Mouse (Mus musculus) CH12.LX (cell line): Measurements from ENCODE around the gene Chchd2. TPM values are rescaled to one million over a fixed set of nuclear protein-coding genes. Genes with fewer than 3 reads are reported as not detected.

Experiments
- DNase-seq: peaks from one replicate; pipeline ENCODE4 v3.0.0-alpha.2; 2013; ENCODE audit errors: extremely low read depth
- H3K27ac ChIP-seq: 2 replicates; pipeline ENCODE4 v1.5.1; 2012; ENCODE audit warnings: low read depth, mild to moderate bottlenecking, control low read depth, moderate library complexity; ENCODE audit not compliant: insufficient read depth
- H3K27me3 ChIP-seq: replicated peaks from 2 replicates; pipeline ENCODE3; 2012; ENCODE audit warnings: inconsistent platforms
- H3K36me3 ChIP-seq, 2 experiments: replicated peaks in 1 of 2; 2 replicates each; pipeline versions ENCODE3 to v1.6.1; 2012; ENCODE audit warnings: inconsistent platforms in 1 of 2, low read length in 1 of 2, mild to moderate bottlenecking in 1 of 2, mixed read lengths in 1 of 2, moderate library complexity in 1 of 2; ENCODE audit not compliant: control insufficient read depth in 1 of 2, insufficient read depth in 1 of 2
- H3K4me1 ChIP-seq, 2 experiments: 2 replicates each; pipeline ENCODE4 v1.6.1; 2012; ENCODE audit warnings: inconsistent platforms in 1 of 2, moderate library complexity in 1 of 2; ENCODE audit not compliant: insufficient read depth in 2 of 2, control insufficient read depth in 1 of 2
- H3K4me2 ChIP-seq: 2 replicates; pipeline ENCODE4 v1.6.1; 2012; ENCODE audit warnings: low read depth, mild to moderate bottlenecking, control low read depth; ENCODE audit not compliant: poor library complexity, insufficient read depth, severe bottlenecking
- H3K4me3 ChIP-seq, 3 experiments: fragments of 150-350 bp in 1 of 3; sonication (generic) in 1 of 3; replicated peaks in 1 of 3; 2 replicates each; pipeline versions ENCODE3 to v1.5.1; 2011 to 2012; ENCODE audit warnings: low read depth in 2 of 3, low read length in 2 of 3, mild to moderate bottlenecking in 2 of 3, moderate library complexity in 2 of 3, control low read depth in 1 of 3, improper control_type of control experiment in 1 of 3, inconsistent platforms in 1 of 3, mixed read lengths in 1 of 3; ENCODE audit not compliant: poor library complexity in 1 of 3
- H3K79me2 ChIP-seq: replicated peaks from 2 replicates; pipeline ENCODE4 v1.6.1; 2012; ENCODE audit warnings: mild to moderate bottlenecking, moderate library complexity; ENCODE audit not compliant: control insufficient read depth, poor library complexity, insufficient read depth, severe bottlenecking; ENCODE audit errors: extremely low read depth
- H3K9ac ChIP-seq: 2 replicates; pipeline ENCODE4 v1.6.1; 2012; ENCODE audit warnings: low read depth, mild to moderate bottlenecking, control low read depth, moderate library complexity; ENCODE audit not compliant: insufficient read depth
- H3K9me3 ChIP-seq: replicated peaks from 2 replicates; pipeline ENCODE3; 2012; ENCODE audit warnings: low read length, inconsistent platforms, mixed read lengths
- CTCF ChIP-seq, 2 experiments: IDR thresholded peaks in 1 of 2; conservative IDR thresholded peaks in 1 of 2; 2 replicates each; pipeline ENCODE4 v1.5.1; 2011 to 2012; ENCODE audit warnings: low read depth in 2 of 2, low read length in 2 of 2, improper control_type of control experiment in 1 of 2, inconsistent platforms in 1 of 2, mild to moderate bottlenecking in 1 of 2, moderate library complexity in 1 of 2
- ELF1 ChIP-seq: IDR thresholded peaks from 2 replicates; pipeline ENCODE4 v1.6.1; 2014; ENCODE audit warnings: low read depth, mild to moderate bottlenecking, inconsistent platforms, low read length, improper control_type of control experiment
- JUN ChIP-seq: IDR thresholded peaks from 2 replicates; pipeline ENCODE4 v1.6.1; 2011; ENCODE audit warnings: low read depth, mild to moderate bottlenecking, low read length, improper control_type of control experiment, moderate library complexity; ENCODE audit not compliant: insufficient read depth
- KAT2A ChIP-seq: IDR thresholded peaks from 2 replicates; pipeline ENCODE4 v1.6.1; 2012; ENCODE audit warnings: low read length, improper control_type of control experiment, inconsistent platforms; ENCODE audit not compliant: insufficient replicate concordance
- MEF2A ChIP-seq: IDR thresholded peaks from 2 replicates; pipeline ENCODE4 v1.6.1; 2014; ENCODE audit warnings: low read depth, mild to moderate bottlenecking, inconsistent platforms, low read length, improper control_type of control experiment, borderline replicate concordance
- MXI1 ChIP-seq: IDR thresholded peaks from 2 replicates; pipeline ENCODE4 v1.6.1; 2011; ENCODE audit warnings: mild to moderate bottlenecking, low read depth, low read length, improper control_type of control experiment
- RAD21 ChIP-seq: IDR thresholded peaks from 2 replicates; pipeline ENCODE4 v1.6.1; 2011; ENCODE audit warnings: low read depth, mild to moderate bottlenecking, low read length, improper control_type of control experiment, moderate library complexity
- SMC3 ChIP-seq: IDR thresholded peaks from 2 replicates; pipeline ENCODE4 v1.6.1; 2011; ENCODE audit warnings: low read depth, low read length, improper control_type of control experiment
- TBP ChIP-seq: conservative IDR thresholded peaks from 2 replicates; pipeline ENCODE4 v1.6.1; 2011; ENCODE audit warnings: low read depth, low read length, improper control_type of control experiment
- ZC3H11A ChIP-seq: IDR thresholded peaks from 2 replicates; pipeline ENCODE4 v1.6.1; 2012; ENCODE audit warnings: low read depth, mild to moderate bottlenecking, inconsistent platforms, low read length, improper control_type of control experiment
- ZKSCAN1 ChIP-seq: IDR thresholded peaks from 2 replicates; pipeline ENCODE4 v1.6.1; 2012; ENCODE audit warnings: low read depth, inconsistent platforms, low read length, improper control_type of control experiment, borderline replicate concordance
- ZMIZ1 ChIP-seq: IDR thresholded peaks from 2 replicates; pipeline ENCODE4 v1.6.1; 2012; ENCODE audit warnings: low read depth, mild to moderate bottlenecking, inconsistent platforms, low read length, improper control_type of control experiment
- ZNF384 ChIP-seq: IDR thresholded peaks from 2 replicates; pipeline ENCODE4 v1.6.1; 2012; ENCODE audit warnings: low read depth, low read length, improper control_type of control experiment, inconsistent platforms
- dilution Hi-C: fragments of 300-500 bp; cut with MboI; formaldehyde crosslinking; loops from 2 replicates; pipeline ENCODE4 v1.14.3; 2020; ENCODE audit warnings: low sequenced_read_pairs; ENCODE audit not compliant: extremely low pct_unique_long_range_greater_than_20kb, extremely low pct_ligation_motif_present
- in situ Hi-C: fragments of 300-500 bp; cut with MboI; formaldehyde crosslinking; loops from 3 replicates; pipeline ENCODE4 v1.14.3; 2019; ENCODE audit warnings: low sequenced_read_pairs, low pct_ligation_motif_present, low pct_unique_long_range_greater_than_20kb, mixed read lengths
- polyA plus RNA-seq: library from polyadenylated mRNA; unstranded; fragments of >175 nt; gene quantifications from 2 replicates; pipeline ENCODE4 v1.2.1, GENCODE M21; 2012; ENCODE audit warnings: low read depth; ENCODE audit not compliant: insufficient read length
- total RNA-seq, 2 experiments: library from RNA; depleted of rRNA; stranded (reverse); fragments of 300-350 nt in 1 of 2; fragments of >200 nt in 1 of 2; gene quantifications; 2 replicates each; pipeline ENCODE4 v1.2.3; 2012 to 2014

Chchd2 gene
- total and polyA plus RNA-seq, 3 experiments, result 370 to 988 (median 552) TPM

DNA sequence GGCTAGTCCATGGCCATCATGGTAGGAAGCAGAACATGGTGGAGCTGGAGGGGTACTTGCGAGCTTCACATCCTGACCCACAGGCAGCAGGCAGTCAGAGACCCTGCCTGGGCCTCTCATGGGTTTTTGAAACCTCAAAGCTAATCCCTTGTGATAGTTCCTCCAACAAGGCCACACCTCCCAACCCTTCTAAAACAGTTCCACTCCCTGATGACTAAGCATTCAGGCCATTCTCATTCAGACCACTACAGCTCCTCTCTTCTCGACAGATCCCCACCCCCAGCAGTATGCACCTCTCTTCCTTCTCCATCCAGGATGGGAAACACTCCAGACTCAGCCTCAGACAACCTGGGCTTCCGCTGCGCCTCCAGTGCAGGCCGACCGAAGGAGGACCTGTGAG lies 24.9 kb downstream of the Chchd2 start:
- no peaks in the 10 kb centered on the region for H3K79me2 ChIP-seq
- dilution Hi-C loops (no loop called here), in situ Hi-C loops (no loop called here)
- TF ChIP-seq ELF1 (no peak), TBP (no peak), ZMIZ1 (no peak)
- no peak overlapping the region for H3K4me2 ChIP-seq
- H3K4me3 ChIP-seq, result no peak overlapping the region
- H3K27ac ChIP-seq, result no peak overlapping the region
- H3K9me3 ChIP-seq, result peaks cover 10% of the 10 kb centered on the region
- no peak overlapping the region for H3K9ac ChIP-seq
- no peak for DNase-seq
- peaks cover 48 to 61% of the 10 kb centered on the region in 2 experiments for H3K36me3 ChIP-seq
- H3K27me3 ChIP-seq, result no peaks in the 10 kb centered on the region
- no peaks in the 10 kb centered on the region for H3K4me1 ChIP-seq

DNA sequence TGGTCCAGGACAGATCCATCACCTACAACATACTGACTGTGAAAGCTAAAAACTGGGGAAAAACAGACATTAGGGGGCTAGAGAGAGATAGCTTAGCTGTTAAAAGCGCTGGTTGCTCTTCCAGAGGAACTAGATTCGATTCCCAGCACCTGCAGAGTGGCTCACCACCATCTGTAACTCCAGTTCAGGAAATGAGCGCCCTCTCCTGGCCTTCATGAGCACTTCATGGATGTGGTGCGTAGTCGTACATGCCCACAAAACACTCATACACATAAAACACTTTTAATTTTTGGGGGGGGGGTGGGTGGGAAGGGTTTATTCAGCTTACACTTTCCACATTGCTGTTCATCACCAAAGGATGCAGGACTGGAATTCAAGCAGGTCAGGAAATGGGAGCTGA lies 30.9 kb downstream of the Chchd2 start:
- Histone ChIP-seq H3K9me3 (no peaks in the 10 kb centered on the region), H3K27me3 (no peaks in the 10 kb centered on the region), H3K4me2 (no peak overlapping the region), H3K4me3 (no peak overlapping the region), H3K79me2 (no peaks in the 10 kb centered on the region), H3K4me1 (no peaks in the 10 kb centered on the region), H3K27ac (no peak overlapping the region)
- in situ Hi-C loops (no loop called here), dilution Hi-C loops (no loop called here)
- no peak for DNase-seq
- TF ChIP-seq JUN (no peak), CTCF (conservative IDR thresholded peaks at IDR 0.05 in 1 of 2, IDR thresholded peaks at IDR 0.05 in 1 of 2; ENCODE audit: low read depth in 2 of 2, low read length in 2 of 2) (peak in 1 of 2 experiments; percentile 27; a peak in 2 of 4 replicates), MXI1 (no peak), ZKSCAN1 (no peak), ZC3H11A (no peak), RAD21 (no peak), MEF2A (no peak)
- TF ChIP-seq, all 38 proteins: peak for 1
- H3K9ac ChIP-seq, result no peak overlapping the region
- peaks cover 60 to 86% of the 10 kb centered on the region in 2 experiments for H3K36me3 ChIP-seq

GRCm38 (mm10) chr5:129855163-129855562 lies 32.1 kb downstream of the Chchd2 start:
- H3K9ac ChIP-seq, result no peak overlapping the region
- no peaks in the 10 kb centered on the region for H3K27me3 ChIP-seq
- no peak for DNase-seq
- in situ Hi-C loops (no loop called here), dilution Hi-C loops (no loop called here)
- H3K27ac ChIP-seq, result no peak overlapping the region
- H3K79me2 ChIP-seq, result no peaks in the 10 kb centered on the region; the same call in 1 of the 2 replicates
- H3K4me2 ChIP-seq, result no peak overlapping the region
- H3K36me3 ChIP-seq, result peaks cover 55 to 82% of the 10 kb centered on the region in 2 experiments
- H3K4me3 ChIP-seq, result no peak overlapping the region
- TF ChIP-seq ZNF384 (no peak), KAT2A (no peak), ELF1 (no peak), SMC3 (no peak), RAD21 (no peak; the same call in 1 of the 2 replicates)
- no peaks in the 10 kb centered on the region for H3K9me3 ChIP-seq
- no peaks in the 10 kb centered on the region for H3K4me1 ChIP-seq
